Mouse (Mus musculus): ENCODE measurements around the gene Trim14.
"Not testable (repeated sequence)": the region's sequence is repeated elsewhere in the genome, so short reads cannot be mapped to it uniquely, and the experiment has no call there.

DNA sequence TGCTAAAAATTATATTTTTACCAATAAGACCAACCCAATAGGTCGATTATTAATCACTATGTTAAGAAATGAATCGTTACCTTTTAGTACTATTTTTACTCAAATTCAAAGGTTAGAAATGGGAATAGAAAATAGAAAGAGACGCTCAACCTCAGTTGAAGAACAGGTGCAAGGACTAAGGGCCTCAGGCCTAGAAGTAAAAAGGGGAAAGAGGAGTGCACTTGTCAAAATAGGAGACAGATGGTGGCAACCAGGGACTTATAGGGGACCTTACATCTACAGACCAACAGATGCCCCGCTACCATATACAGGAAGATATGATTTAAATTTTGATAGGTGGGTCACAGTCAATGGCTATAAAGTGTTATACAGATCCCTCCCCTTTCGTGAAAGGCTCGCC, 48.1 kb upstream of the Trim14 start:
- not testable (repeated sequence) for TF ChIP-seq CTCF (IDR thresholded peaks at IDR 0.05; ENCODE audit: extremely low read depth, insufficient read length, insufficient replicate concordance, low read depth, low read length); POLR2A (IDR thresholded peaks at IDR 0.05; ENCODE audit: low read depth, low read length)
